ENCODE assay signal across 15 mouse cellular contexts in the genomic region with DNA sequence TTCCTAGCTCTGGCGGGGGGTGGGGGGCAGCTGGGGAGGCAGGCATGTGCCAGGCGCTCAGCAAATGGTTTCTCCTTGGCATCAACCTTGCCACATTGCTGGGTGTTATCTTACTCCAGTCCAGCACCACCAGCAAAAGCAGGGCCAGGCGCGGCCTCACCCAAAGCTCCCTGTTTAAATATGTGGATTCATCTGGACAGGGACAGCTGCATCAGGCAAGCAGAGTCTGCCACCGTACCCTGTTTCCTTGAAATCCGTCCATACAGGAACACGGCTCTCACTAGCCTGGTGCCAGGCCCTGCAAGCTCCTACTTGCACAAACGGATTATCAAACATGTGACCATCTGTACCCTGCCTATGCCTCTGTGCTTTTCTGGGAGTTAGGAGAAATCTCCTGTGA. TPM values are rescaled to one million over a fixed set of nuclear protein-coding genes. Genes with fewer than 3 reads are reported as not detected.
DNase-seq lines count a peak whose midpoint lies in the region; ATAC-seq and TF ChIP-seq lines count a peak whose summit lies in the region.
"Had no signal": no experiment of that assay in that cellular context is flagged by ENCODE, and none has a peak within 500 bp of the region (broad histone marks: within the 10 kb centered on the region; RNA-seq: fewer than 3 reads in every experiment).

No protein-coding gene starts in this region.

- H3K9ac ChIP-seq in heart, embryonic 15.5 days: 0 out of 2 replicates have a peak overlapping the region, but pooled peaks have one; percentile 11
- H3K9ac ChIP-seq in forebrain, embryonic 16.5 days (replicated peaks; ENCODE audit: low read depth, low read length): no peak overlapping the region
- no peak overlapping the region for H3K9ac ChIP-seq in stomach, postnatal 0 days (ENCODE audit: low read length)
- H3K9ac ChIP-seq: limb, embryonic 12.5 days; liver, postnatal 0 days; midbrain, embryonic 15.5 days; neural tube, embryonic 12.5 days had no signal

- TF ChIP-seq CTCF in stomach, postnatal 0 days (IDR thresholded peaks at IDR 0.05; ENCODE audit: low read depth): no peak

- intact Hi-C loops in left cerebral cortex, postnatal 4 days (cut with DNase I): no loop called here

- DNase-seq in heart, postnatal 4 days: no peak
- peak; percentile 65 for DNase-seq in left cerebral cortex, postnatal 4 days
- DNase-seq in left cerebral cortex, adult 8-10 months (ENCODE audit: low spot score in 2 of 2): no peak
- no peak for DNase-seq in stomach, postnatal 0 days (ENCODE audit: low spot score)
- no peak for DNase-seq in adrenal gland, postnatal 36 days
- DNase-seq: kidney, adult 18-20 months; liver, postnatal 0 days; lung, postnatal 4 days had no signal

- no peak for ATAC-seq in heart, embryonic 15.5 days (replicated peaks; ENCODE audit: insufficient number of reproducible peaks, insufficient read depth, low FRiP score, low read depth)
- ATAC-seq in forebrain, embryonic 16.5 days: peak; percentile 63
- ATAC-seq in stomach, postnatal 0 days (ENCODE audit: low FRiP score, low TSS enrichment): peak; percentile 72; the same call in 1 of the 2 replicates
- ATAC-seq: liver, postnatal 0 days; midbrain, embryonic 15.5 days; Patski had no signal

- no peaks in the 10 kb centered on the region for H3K9me3 ChIP-seq in heart, embryonic 15.5 days (replicated peaks)
- H3K9me3 ChIP-seq in forebrain, embryonic 16.5 days (ENCODE audit: control insufficient read depth, low read length): no peaks in the 10 kb centered on the region
- H3K9me3 ChIP-seq in stomach, postnatal 0 days (ENCODE audit: control insufficient read depth, low read length): no peaks in the 10 kb centered on the region
- H3K9me3 ChIP-seq: limb, embryonic 12.5 days; midbrain, embryonic 15.5 days; neural tube, embryonic 12.5 days had no signal

- H3K4me1 ChIP-seq in heart, embryonic 15.5 days (replicated peaks): peaks cover 43% of the 10 kb centered on the region
- peaks cover 22% of the 10 kb centered on the region for H3K4me1 ChIP-seq in forebrain, embryonic 16.5 days (replicated peaks; ENCODE audit: control insufficient read depth, insufficient read depth, low read length)
- H3K4me1 ChIP-seq in stomach, postnatal 0 days (replicated peaks; ENCODE audit: control insufficient read depth, insufficient read depth): no peaks in the 10 kb centered on the region
- H3K4me1 ChIP-seq: midbrain, embryonic 15.5 days had no signal

- H3K4me2 ChIP-seq in heart, embryonic 15.5 days: no peak overlapping the region
- no peak overlapping the region for H3K4me2 ChIP-seq in forebrain, embryonic 16.5 days (ENCODE audit: low read length)
- H3K4me2 ChIP-seq in stomach, postnatal 0 days (replicated peaks; ENCODE audit: low read depth): no peak overlapping the region
- H3K4me2 ChIP-seq: limb, embryonic 12.5 days; midbrain, embryonic 15.5 days; neural tube, embryonic 12.5 days had no signal

- WGBS in heart, embryonic 15.5 days: 67% methylated on average over 8 of the region's 8 CpGs
- 58% methylated on average over 8 of the region's 8 CpGs for WGBS in forebrain, embryonic 16.5 days
- WGBS in stomach, postnatal 0 days: 65% methylated on average over 8 of the region's 8 CpGs

- H3K27me3 ChIP-seq in heart, embryonic 15.5 days: no peaks in the 10 kb centered on the region
- H3K27me3 ChIP-seq in forebrain, embryonic 16.5 days (replicated peaks; ENCODE audit: control insufficient read depth, insufficient read depth, low read length): no peaks in the 10 kb centered on the region
- no peaks in the 10 kb centered on the region for H3K27me3 ChIP-seq in stomach, postnatal 0 days (ENCODE audit: control insufficient read depth, insufficient read depth, low read length)
- H3K27me3 ChIP-seq: CH12.LX; limb, embryonic 12.5 days; midbrain, embryonic 15.5 days; neural tube, embryonic 12.5 days; Patski had no signal

- no peaks in the 10 kb centered on the region for H3K36me3 ChIP-seq in heart, embryonic 15.5 days
- H3K36me3 ChIP-seq in forebrain, embryonic 16.5 days (ENCODE audit: control insufficient read depth, insufficient read depth): no peaks in the 10 kb centered on the region
- no peaks in the 10 kb centered on the region for H3K36me3 ChIP-seq in stomach, postnatal 0 days (ENCODE audit: control insufficient read depth, insufficient read depth, low read length)
- H3K36me3 ChIP-seq: midbrain, embryonic 15.5 days; neural tube, embryonic 12.5 days had no signal

- no peak overlapping the region for H3K27ac ChIP-seq in heart, embryonic 15.5 days
- H3K27ac ChIP-seq in forebrain, embryonic 16.5 days (ENCODE audit: low read length): peak overlapping the region; percentile 2; the same call in 1 of the 2 replicates
- 0 out of 2 replicates have a peak overlapping the region, but pooled peaks have one; percentile 8 for H3K27ac ChIP-seq in stomach, postnatal 0 days (replicated peaks)
- H3K27ac ChIP-seq: limb, embryonic 12.5 days; midbrain, embryonic 15.5 days; neural tube, embryonic 12.5 days had no signal

- TF ChIP-seq EP300 in stomach, postnatal 0 days (optimal IDR thresholded peaks at IDR 0.05): no peak

- H3K4me3 ChIP-seq in heart, embryonic 15.5 days: no peak overlapping the region
- H3K4me3 ChIP-seq in forebrain, embryonic 16.5 days (replicated peaks; ENCODE audit: low read length): no peak overlapping the region
- no peak overlapping the region for H3K4me3 ChIP-seq in stomach, postnatal 0 days (ENCODE audit: low read depth, low read length)
- H3K4me3 ChIP-seq: limb, embryonic 12.5 days; midbrain, embryonic 15.5 days; neural tube, embryonic 12.5 days had no signal

RNA-seq across cellular contexts. Expression of gene Timp3, which starts 21.0 kb away (rescaled TPM):
- polyA plus RNA-seq in heart, embryonic 15.5 days (2015; fragmentation: Nextera tagmentation; extraction: Ambion mirVana): 78.8 and 81.2 TPM in 2 replicates
- total RNA-seq in heart, postnatal 4 days (2021): 100 to 1,000 TPM; 139 to 143 TPM
- 10 to 100 TPM; 40.2 to 42.6 TPM for total RNA-seq in left cerebral cortex, postnatal 4 days (2021)
- 10 to 100 TPM; 67.3 to 73.9 (median 69.9) TPM for total RNA-seq in left cerebral cortex, adult 8-10 months (2022)
- 21.4 and 23.5 TPM in 2 replicates for polyA plus RNA-seq in forebrain, embryonic 16.5 days (2015; fragmentation: Nextera tagmentation; extraction: Ambion mirVana)
- polyA plus RNA-seq in stomach, postnatal 0 days (2015; fragmentation: Nextera tagmentation; extraction: Ambion mirVana): 33.0 and 33.9 TPM in 2 replicates
- 100 to 1,000 TPM; 434 to 635 TPM for total RNA-seq in adrenal gland, postnatal 36 days (2021)
